Mouse (Mus musculus): Measurements from ENCODE around the gene Wbp4. TPM values are rescaled to one million over a fixed set of nuclear protein-coding genes. Genes with fewer than 3 reads are reported as not detected.
"Not testable (repeated sequence)": the region's sequence is repeated elsewhere in the genome, so short reads cannot be mapped to it uniquely, and the experiment has no call there.

Gene Wbp4
- total and polyA plus RNA-seq, 3 experiments, result 8.8 to 110 (median 82.6) TPM

GRCm38 (mm10) chr14:79473384-79473783, 7.9 kb downstream of the Wbp4 start:
- ATAC-seq (ENCODE audit: extremely low read depth, insufficient number of reproducible peaks, low FRiP score, poor library complexity, severe bottlenecking) (no peak), DNase-seq (ENCODE audit: low spot score) (no peak)
- H3K36me3 ChIP-seq (replicated peaks), result peaks cover 85% of the 10 kb centered on the region
- no peak for TF ChIP-seq TAL1 (conservative IDR thresholded peaks at IDR 0.05; ENCODE audit: low read depth, low read length)
- TF ChIP-seq POLR2AphosphoS5 (IDR thresholded peaks at IDR 0.05; ENCODE audit: insufficient replicate concordance, low read depth, low read length), result no peak
- no peak for TF ChIP-seq GATA1 (IDR thresholded peaks at IDR 0.05; ENCODE audit: borderline replicate concordance, low read length)
- no peak for TF ChIP-seq GATA2 (IDR thresholded peaks at IDR 0.05; ENCODE audit: borderline replicate concordance, low read depth, low read length)
- TF ChIP-seq CTCF (IDR thresholded peaks at IDR 0.05; ENCODE audit: low read depth, low read length), result no peak
- H3K9me3 ChIP-seq (replicated peaks), result no peaks in the 10 kb centered on the region
- no peaks in the 10 kb centered on the region for H3K27me3 ChIP-seq (ENCODE audit: insufficient read depth, low read length)
- no peak overlapping the region for H3K4me3 ChIP-seq (ENCODE audit: low read depth, low read length)
- no peaks in the 10 kb centered on the region; the same call in 1 of the 2 replicates for H3K4me1 ChIP-seq (ENCODE audit: insufficient read depth, low read depth, low read length)

DNA sequence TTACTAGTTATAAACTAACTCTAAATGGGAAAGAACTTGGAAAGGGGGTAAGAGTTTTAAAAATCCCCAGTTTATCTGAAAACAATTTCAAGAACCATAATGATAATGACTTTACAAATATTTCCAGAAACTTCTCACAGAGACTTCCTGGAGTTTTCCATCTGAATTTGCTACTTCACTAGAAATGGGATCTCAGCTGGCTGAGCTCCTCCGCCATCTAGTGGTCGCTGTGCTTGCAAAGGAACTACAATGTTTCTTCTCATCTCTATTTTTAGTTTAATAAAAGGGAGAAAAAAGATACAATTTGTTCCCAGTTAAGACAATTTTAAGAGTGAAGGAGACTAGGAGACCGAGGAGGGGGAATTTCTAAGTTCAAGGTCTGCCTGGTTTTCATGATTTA, 13.7 kb downstream of the Wbp4 start:
- DNase-seq (ENCODE audit: low spot score) (no peak), ATAC-seq (ENCODE audit: extremely low read depth, insufficient number of reproducible peaks, low FRiP score, poor library complexity, severe bottlenecking) (peak; percentile 52; the same call in 1 of the 2 replicates)
- H3K9me3 ChIP-seq (replicated peaks), result no peaks in the 10 kb centered on the region
- no peak overlapping the region for H3K4me3 ChIP-seq (ENCODE audit: low read depth, low read length)
- H3K4me1 ChIP-seq (ENCODE audit: insufficient read depth, low read depth, low read length), result no peaks in the 10 kb centered on the region
- H3K27me3 ChIP-seq (ENCODE audit: insufficient read depth, low read length), result no peaks in the 10 kb centered on the region
- H3K36me3 ChIP-seq (replicated peaks), result peaks cover 85% of the 10 kb centered on the region
- TF ChIP-seq GATA1 (IDR thresholded peaks at IDR 0.05; ENCODE audit: borderline replicate concordance, low read length), result no peak
- TF ChIP-seq GATA2 (IDR thresholded peaks at IDR 0.05; ENCODE audit: borderline replicate concordance, low read depth, low read length), result no peak
- peak; percentile 30; the same call in 1 of the 2 replicates for TF ChIP-seq CTCF (IDR thresholded peaks at IDR 0.05; ENCODE audit: low read depth, low read length)
- no peak for TF ChIP-seq POLR2AphosphoS5 (IDR thresholded peaks at IDR 0.05; ENCODE audit: insufficient replicate concordance, low read depth, low read length)
- TF ChIP-seq TAL1 (conservative IDR thresholded peaks at IDR 0.05; ENCODE audit: low read depth, low read length), result no peak

DNA sequence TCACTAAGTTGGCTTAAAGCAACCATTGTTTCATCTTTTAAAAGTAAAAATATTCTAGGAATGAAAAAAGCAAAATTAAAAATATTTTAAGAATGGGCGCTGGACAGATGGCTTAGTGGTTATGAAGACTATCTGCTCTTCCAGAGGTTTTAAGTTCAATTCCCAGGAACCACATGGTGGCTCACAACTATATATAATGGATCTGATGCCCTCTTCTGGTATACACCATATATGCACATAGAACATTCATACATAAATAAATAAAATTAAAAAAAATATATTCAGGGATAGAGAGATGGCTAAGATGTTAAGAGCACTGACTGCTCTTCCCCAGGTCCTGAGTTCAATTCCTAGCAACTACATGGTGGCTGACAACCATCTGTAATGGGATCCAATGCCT, 15.7 kb downstream of the Wbp4 start:
- TF ChIP-seq CTCF (IDR thresholded peaks at IDR 0.05; ENCODE audit: low read depth, low read length) (no peak), GATA2 (IDR thresholded peaks at IDR 0.05; ENCODE audit: borderline replicate concordance, low read depth, low read length) (no peak), GATA1 (IDR thresholded peaks at IDR 0.05; ENCODE audit: borderline replicate concordance, low read length) (no peak), POLR2AphosphoS5 (IDR thresholded peaks at IDR 0.05; ENCODE audit: insufficient replicate concordance, low read depth, low read length) (no peak), TAL1 (conservative IDR thresholded peaks at IDR 0.05; ENCODE audit: low read depth, low read length) (no peak)
- ATAC-seq (ENCODE audit: extremely low read depth, insufficient number of reproducible peaks, low FRiP score, poor library complexity, severe bottlenecking) (no peak), DNase-seq (ENCODE audit: low spot score) (no peak)
- no peaks in the 10 kb centered on the region for H3K4me1 ChIP-seq (ENCODE audit: insufficient read depth, low read depth, low read length)
- peaks cover 83% of the 10 kb centered on the region for H3K36me3 ChIP-seq (replicated peaks)
- H3K9me3 ChIP-seq (replicated peaks), result no peaks in the 10 kb centered on the region
- no peak overlapping the region for H3K4me3 ChIP-seq (ENCODE audit: low read depth, low read length)
- no peaks in the 10 kb centered on the region for H3K27me3 ChIP-seq (ENCODE audit: insufficient read depth, low read length)

DNA sequence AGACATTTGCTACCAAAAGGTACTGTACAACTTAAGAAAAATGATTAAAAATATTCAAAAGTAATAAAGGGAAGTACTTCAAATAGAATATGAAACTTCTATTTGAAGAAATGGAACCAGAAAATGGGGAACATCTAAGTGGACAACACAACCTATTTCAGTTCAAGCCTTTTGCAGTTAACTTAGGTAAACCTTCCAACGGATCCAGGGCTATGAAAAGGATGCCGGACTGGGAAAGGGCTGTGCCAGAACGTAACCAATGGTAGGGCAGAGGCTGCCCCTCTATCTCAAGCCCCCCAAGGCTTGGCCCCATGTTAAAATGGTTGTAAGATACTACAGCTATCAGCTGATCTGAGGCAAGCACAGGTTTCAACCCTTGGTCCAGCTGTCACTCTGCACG, 20.3 kb downstream of the Wbp4 start:
- Histone ChIP-seq H3K36me3 (replicated peaks) (peaks cover 46% of the 10 kb centered on the region), H3K27me3 (ENCODE audit: insufficient read depth, low read length) (no peaks in the 10 kb centered on the region), H3K4me1 (ENCODE audit: insufficient read depth, low read depth, low read length) (peaks cover 5% of the 10 kb centered on the region; the same call in 1 of the 2 replicates), H3K4me3 (ENCODE audit: low read depth, low read length) (no peak overlapping the region), H3K9me3 (replicated peaks) (no peaks in the 10 kb centered on the region)
- TF ChIP-seq GATA1 (IDR thresholded peaks at IDR 0.05; ENCODE audit: borderline replicate concordance, low read length) (no peak), TAL1 (conservative IDR thresholded peaks at IDR 0.05; ENCODE audit: low read depth, low read length) (no peak), POLR2AphosphoS5 (IDR thresholded peaks at IDR 0.05; ENCODE audit: insufficient replicate concordance, low read depth, low read length) (no peak), GATA2 (IDR thresholded peaks at IDR 0.05; ENCODE audit: borderline replicate concordance, low read depth, low read length) (no peak), CTCF (IDR thresholded peaks at IDR 0.05; ENCODE audit: low read depth, low read length) (no peak)
- DNase-seq (ENCODE audit: low spot score) (no peak), ATAC-seq (ENCODE audit: extremely low read depth, insufficient number of reproducible peaks, low FRiP score, poor library complexity, severe bottlenecking) (no peak)

GRCm38 (mm10) chr14:79460401-79460800, 20.9 kb downstream of the Wbp4 start:
- DNase-seq (ENCODE audit: low spot score) (no peak), ATAC-seq (ENCODE audit: extremely low read depth, insufficient number of reproducible peaks, low FRiP score, poor library complexity, severe bottlenecking) (no peak)
- TF ChIP-seq CTCF (IDR thresholded peaks at IDR 0.05; ENCODE audit: low read depth, low read length) (no peak), GATA1 (IDR thresholded peaks at IDR 0.05; ENCODE audit: borderline replicate concordance, low read length) (no peak), TAL1 (conservative IDR thresholded peaks at IDR 0.05; ENCODE audit: low read depth, low read length) (no peak)
- H3K36me3 ChIP-seq (replicated peaks), result peaks cover 42% of the 10 kb centered on the region
- H3K4me3 ChIP-seq (ENCODE audit: low read depth, low read length), result no peak overlapping the region
- H3K9me3 ChIP-seq (replicated peaks), result no peaks in the 10 kb centered on the region
- peaks cover 5% of the 10 kb centered on the region; the same call in 1 of the 2 replicates for H3K4me1 ChIP-seq (ENCODE audit: insufficient read depth, low read depth, low read length)
- no peaks in the 10 kb centered on the region for H3K27me3 ChIP-seq (ENCODE audit: insufficient read depth, low read length)

DNA sequence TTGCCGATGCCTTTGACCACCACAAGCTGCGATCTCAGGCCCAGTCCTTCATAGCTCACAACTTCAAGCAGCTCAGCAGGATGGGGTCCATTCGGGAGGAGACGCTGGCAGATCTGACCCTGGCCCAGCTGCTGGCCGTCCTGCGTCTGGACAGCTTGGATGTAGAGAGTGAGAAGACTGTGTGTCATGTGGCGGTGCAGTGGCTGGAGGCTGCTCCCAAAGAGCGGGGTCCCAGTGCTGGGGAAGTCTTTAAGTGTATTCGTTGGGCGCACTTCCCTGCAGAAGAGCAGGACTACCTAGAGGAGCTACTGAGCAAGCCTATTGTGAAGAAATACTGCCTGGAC, 28.8 kb downstream of the Wbp4 start:
- not testable (repeated sequence) for H3K36me3 ChIP-seq (replicated peaks); H3K4me1 ChIP-seq (ENCODE audit: insufficient read depth, low read depth, low read length); H3K4me3 ChIP-seq (ENCODE audit: low read depth, low read length); H3K9me3 ChIP-seq (replicated peaks); ATAC-seq (ENCODE audit: extremely low read depth, insufficient number of reproducible peaks, low FRiP score, poor library complexity, severe bottlenecking); DNase-seq (ENCODE audit: low spot score); H3K27me3 ChIP-seq (ENCODE audit: insufficient read depth, low read length)

- H3K27me3 ChIP-seq (ENCODE audit: insufficient read depth, low read length); H3K9me3 ChIP-seq (replicated peaks); H3K36me3 ChIP-seq (replicated peaks); H3K4me1 ChIP-seq (ENCODE audit: insufficient read depth, low read depth, low read length): not testable (repeated sequence)
- DNase-seq (ENCODE audit: low spot score) (peak; percentile 70), ATAC-seq (ENCODE audit: extremely low read depth, insufficient number of reproducible peaks, low FRiP score, poor library complexity, severe bottlenecking) (peak; percentile 86)
- peak within 1 kb of the TSS; percentile 72 for H3K4me3 ChIP-seq (ENCODE audit: low read depth, low read length)
Observed at GRCm38 (mm10) chr14:79451681-79452590, 29.4 kb downstream of the Wbp4 start, which contains the start of gene Kbtbd6. Gene Kbtbd6 (plus strand): TSS chr14:79451835.
